Mouse (Mus musculus) E14TG2a.4 (cell line): ENCODE measurements around the gene Atrx.
"Not testable (repeated sequence)": the region's sequence is repeated elsewhere in the genome, so short reads cannot be mapped to it uniquely, and the experiment has no call there.

ENCODE experiments used
- H3K27me3 ChIP-seq: 2 replicates; pipeline ENCODE4 v1.6.1; 2014; ENCODE audit warnings: low read length, control low read depth; ENCODE audit not compliant: insufficient read depth
- H3K36me3 ChIP-seq: 2 replicates; pipeline ENCODE4 v1.6.1; 2014; ENCODE audit warnings: low read length, control low read depth; ENCODE audit not compliant: insufficient read depth
- H3K4me1 ChIP-seq: replicated peaks from 2 replicates; pipeline ENCODE4 v1.6.1; 2014; ENCODE audit warnings: low read depth, low read length, control low read depth
- H3K4me3 ChIP-seq: replicated peaks from 2 replicates; pipeline ENCODE4 v1.5.1; 2014; ENCODE audit warnings: mild to moderate bottlenecking, low read length
- H3K9me3 ChIP-seq: 2 replicates; pipeline ENCODE4 v1.6.1; 2014; ENCODE audit warnings: low read length, control low read depth
- CTCF ChIP-seq: conservative IDR thresholded peaks from 2 replicates; pipeline ENCODE4 v1.5.1; 2014; ENCODE audit warnings: low read length
- NANOG ChIP-seq: IDR thresholded peaks from 2 replicates; pipeline ENCODE4 v1.6.1; 2014; ENCODE audit warnings: borderline replicate concordance, low read length, mixed read lengths
- POU5F1 ChIP-seq: IDR thresholded peaks from 2 replicates; pipeline ENCODE4 v1.6.1; 2014; ENCODE audit warnings: low read length, borderline replicate concordance

Gene Atrx

DNA sequence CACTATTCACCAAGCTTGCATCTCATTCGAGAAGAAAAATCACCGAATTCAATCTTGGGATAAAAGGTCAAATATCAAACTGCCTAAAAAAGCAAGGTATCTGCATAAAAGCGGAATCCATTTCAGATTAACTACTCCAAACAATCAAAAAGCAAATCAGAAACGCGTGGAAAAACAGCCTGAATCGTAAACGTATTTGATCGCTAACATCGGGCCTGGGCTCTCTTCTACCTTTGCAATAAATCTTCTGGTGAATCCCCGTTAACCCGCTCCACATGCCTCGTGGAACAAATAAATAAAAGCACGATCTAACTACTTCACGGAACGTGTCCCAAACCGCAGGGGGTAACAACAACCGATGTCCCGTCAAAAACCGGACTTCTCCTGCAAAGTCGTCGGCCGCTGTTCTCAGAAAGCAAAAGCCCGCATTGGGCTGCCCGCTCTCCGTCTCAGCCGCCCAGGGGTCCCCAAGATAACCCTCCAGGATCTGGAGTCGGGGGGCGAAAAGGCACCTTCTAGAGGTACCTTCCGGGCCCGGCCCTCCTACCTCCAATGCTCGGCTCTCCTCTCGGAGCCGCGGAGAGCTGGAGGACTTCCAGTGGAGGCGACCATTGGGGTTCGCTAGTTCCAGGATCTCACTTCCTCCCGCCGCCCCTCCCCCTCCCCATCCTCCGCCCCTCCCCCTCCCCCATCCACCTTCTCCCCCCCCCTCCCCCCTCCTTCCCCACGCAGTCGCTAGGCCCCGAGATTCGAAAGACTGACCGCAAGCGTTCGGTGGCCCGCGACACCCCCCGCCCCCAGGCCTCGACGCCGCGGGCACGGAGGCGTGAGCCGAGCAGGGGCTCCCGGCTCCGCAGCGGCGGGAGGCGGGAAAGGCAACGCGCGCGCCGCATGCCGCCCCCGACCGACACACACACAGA lies 1.0 kb downstream of the Atrx start:
- Histone ChIP-seq H3K4me1 (peaks cover 22% of the 10 kb centered on the region), H3K4me3 (peak overlapping the region; percentile 85)
- TF ChIP-seq POU5F1, result no peak
- TF ChIP-seq CTCF, result no peak
- no peak for TF ChIP-seq NANOG

DNA sequence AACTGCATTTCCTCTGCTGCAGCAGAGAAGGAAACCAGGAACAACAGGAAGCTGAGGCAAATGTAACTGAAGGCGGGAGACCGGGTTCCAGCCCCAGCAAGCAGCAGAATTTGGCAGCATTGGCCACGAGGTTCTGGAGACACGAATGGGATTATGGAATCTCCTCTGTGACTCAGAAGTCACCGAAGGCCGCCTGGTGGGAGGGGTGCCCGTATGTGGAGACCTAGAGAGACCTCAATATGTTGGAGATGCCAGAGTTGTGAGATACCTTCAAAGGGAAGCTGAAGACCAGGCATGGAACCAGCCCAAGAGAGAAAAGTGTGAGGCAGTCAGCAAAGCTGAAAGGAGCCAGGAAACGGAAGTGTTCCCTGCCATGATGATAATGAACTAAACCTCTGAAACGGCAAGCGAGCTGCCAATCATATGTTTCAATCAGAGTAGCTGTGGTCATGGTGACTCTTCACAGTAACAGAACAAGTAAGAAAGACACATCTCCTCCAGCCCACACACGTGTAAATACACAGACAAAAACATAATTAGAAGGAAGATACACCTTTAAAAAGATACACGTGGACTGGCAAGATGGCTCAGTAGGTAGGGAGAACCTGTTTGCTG lies 3.0 kb downstream of the Atrx start:
- no peaks in the 10 kb centered on the region for H3K9me3 ChIP-seq
- H3K27me3 ChIP-seq, result no peaks in the 10 kb centered on the region
- H3K4me1 ChIP-seq, result peaks cover 22% of the 10 kb centered on the region
- TF ChIP-seq CTCF, result no peak
- TF ChIP-seq NANOG, result no peak
- TF ChIP-seq POU5F1, result no peak
- peak overlapping the region; percentile 80 for H3K4me3 ChIP-seq
- 0 out of 2 replicates have a peak, but pooled peaks cover 3% of the 10 kb centered on the region for H3K36me3 ChIP-seq

More for the DNA sequence above, 1.0 kb downstream of the Atrx start:
- H3K36me3 ChIP-seq, result 0 out of 2 replicates have a peak, but pooled peaks cover 3% of the 10 kb centered on the region
- H3K27me3 ChIP-seq, result no peaks in the 10 kb centered on the region
- no peaks in the 10 kb centered on the region for H3K9me3 ChIP-seq

DNA sequence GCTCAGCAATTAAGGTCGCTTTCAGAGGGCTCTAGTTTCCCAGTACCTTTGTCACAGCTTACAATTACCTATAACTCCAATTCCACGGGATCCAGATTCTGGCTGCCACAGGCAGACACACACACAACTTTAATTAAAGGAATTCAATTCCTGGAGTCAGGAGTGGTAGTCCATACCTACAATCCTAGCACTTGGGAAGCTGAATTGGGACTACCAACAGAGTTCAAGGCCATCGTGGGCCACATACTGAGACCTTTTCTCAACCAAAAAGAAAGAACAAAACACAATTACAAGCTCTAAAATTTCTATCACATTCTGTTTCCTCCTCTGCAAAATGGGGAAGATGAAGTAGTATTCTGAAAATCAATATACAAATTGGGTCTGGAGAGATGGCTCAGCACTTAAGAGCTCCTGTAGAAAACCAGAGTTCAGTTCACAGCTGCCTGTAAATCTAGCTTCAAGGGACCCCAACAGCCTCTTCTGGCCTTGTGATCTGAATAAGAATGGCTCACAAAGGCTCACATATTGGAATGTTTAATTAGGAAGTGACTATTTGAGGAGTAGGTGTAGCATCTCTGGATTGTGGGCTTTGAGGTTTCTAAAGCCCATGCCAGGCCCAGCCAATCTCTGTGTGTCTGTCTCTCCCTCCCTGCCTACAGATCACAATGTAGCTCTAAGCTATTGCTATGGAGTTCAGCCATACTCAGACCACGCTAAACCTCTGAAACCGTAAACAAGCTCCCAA lies 4.7 kb downstream of the Atrx start:
- TF ChIP-seq CTCF, result no peak
- TF ChIP-seq POU5F1, result no peak
- TF ChIP-seq NANOG, result peak; percentile 23; the same call in 1 of the 2 replicates
- no peaks in the 10 kb centered on the region for H3K27me3 ChIP-seq
- peaks cover 7% of the 10 kb centered on the region for H3K36me3 ChIP-seq
- H3K9me3 ChIP-seq, result no peaks in the 10 kb centered on the region
- H3K4me3 ChIP-seq, result no peak overlapping the region
- peaks cover 30% of the 10 kb centered on the region for H3K4me1 ChIP-seq

- TF ChIP-seq CTCF (no peak), POU5F1 (no peak)
- Histone ChIP-seq H3K4me1 (peaks cover 29% of the 10 kb centered on the region), H3K9me3 (no peaks in the 10 kb centered on the region), H3K4me3 (no peak overlapping the region), H3K36me3 (peaks cover 13% of the 10 kb centered on the region), H3K27me3 (no peaks in the 10 kb centered on the region)
Observed at GRCm38 (mm10) chrX:105923896-105924295, 5.3 kb downstream of the Atrx start.

DNA sequence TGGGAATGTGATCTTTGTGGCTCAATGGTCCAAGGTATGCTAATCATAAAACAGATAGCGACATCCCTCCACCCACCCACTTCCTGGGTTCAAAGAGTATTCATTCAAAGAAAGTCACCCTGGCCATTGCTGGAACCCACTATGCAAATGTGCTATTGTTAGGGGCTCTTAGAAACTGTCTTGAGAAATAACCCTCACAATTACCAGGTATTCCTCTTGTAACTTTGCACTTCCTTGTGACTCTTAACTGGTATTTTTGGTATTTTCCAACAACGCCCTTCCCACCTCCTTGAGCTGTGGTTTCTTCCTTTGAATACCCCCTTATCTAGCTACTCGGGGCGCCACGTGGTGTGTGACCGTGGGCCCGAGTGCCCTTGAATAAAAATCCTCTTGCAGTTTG lies 6.2 kb downstream of the Atrx start:
- Histone ChIP-seq H3K36me3 (peaks cover 17% of the 10 kb centered on the region), H3K4me1 (peaks cover 29% of the 10 kb centered on the region)
- not testable (repeated sequence) for H3K9me3 ChIP-seq, H3K4me3 ChIP-seq, H3K27me3 ChIP-seq

- H3K9me3 ChIP-seq, result no peaks in the 10 kb centered on the region
- H3K4me1 ChIP-seq, result peaks cover 29% of the 10 kb centered on the region; the same call in 1 of the 2 replicates
- no peaks in the 10 kb centered on the region for H3K27me3 ChIP-seq
- H3K4me3 ChIP-seq, result no peak overlapping the region
- TF ChIP-seq NANOG (no peak), POU5F1 (no peak), CTCF (peak; percentile 24)
- peaks cover 17% of the 10 kb centered on the region for H3K36me3 ChIP-seq
Observed at GRCm38 (mm10) chrX:105921421-105921820, 7.8 kb downstream of the Atrx start.

DNA sequence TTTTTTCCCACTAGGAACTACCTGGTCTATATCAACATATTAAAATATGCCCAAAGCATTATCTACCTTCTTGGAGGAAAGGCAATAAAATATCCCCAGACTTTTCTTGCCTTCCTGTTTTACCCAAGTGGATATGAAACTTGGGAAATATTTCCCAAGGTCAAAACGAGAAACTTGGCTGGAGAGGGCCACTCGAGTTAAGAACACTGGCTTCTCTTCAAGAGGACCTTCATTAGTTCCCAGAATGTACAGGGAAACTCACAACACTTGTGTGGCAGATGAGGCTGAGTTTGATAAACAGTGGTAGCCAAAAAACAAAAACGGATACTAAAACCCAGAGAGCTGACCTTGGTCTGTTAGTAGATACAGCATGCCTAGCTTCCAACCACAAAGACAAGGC lies 17.5 kb downstream of the Atrx start:
- TF ChIP-seq CTCF (no peak), POU5F1 (no peak), NANOG (no peak)

DNA sequence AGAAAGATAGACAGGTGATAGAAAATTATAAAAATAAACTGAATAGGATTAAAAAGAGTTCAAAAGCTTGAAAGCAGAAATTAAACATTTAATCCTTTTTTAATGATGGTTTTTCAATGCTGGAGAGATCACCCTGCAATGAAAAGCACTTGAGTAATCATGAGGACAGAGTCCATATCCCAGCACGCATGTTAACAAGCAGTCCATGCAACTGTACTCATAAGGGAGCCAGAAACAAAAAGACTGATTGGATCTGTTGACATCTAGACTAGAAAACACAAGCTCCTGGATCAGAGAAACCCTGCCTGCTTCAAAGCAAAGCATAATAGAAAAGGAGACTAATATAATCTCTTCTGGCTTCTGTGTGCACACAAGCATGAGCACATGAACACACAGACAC lies 27.6 kb downstream of the Atrx start:
- Histone ChIP-seq H3K9me3 (no peaks in the 10 kb centered on the region), H3K36me3 (peaks cover 11% of the 10 kb centered on the region; the same call in 1 of the 2 replicates), H3K27me3 (no peaks in the 10 kb centered on the region), H3K4me1 (peaks cover 21% of the 10 kb centered on the region), H3K4me3 (no peak overlapping the region)
- TF ChIP-seq POU5F1, result no peak
- no peak for TF ChIP-seq CTCF
- TF ChIP-seq NANOG, result no peak

More for the DNA sequence above, 17.5 kb downstream of the Atrx start:
- H3K27me3 ChIP-seq, result no peaks in the 10 kb centered on the region
- 0 out of 2 replicates have a peak overlapping the region, but pooled peaks have one; percentile 10 for H3K4me3 ChIP-seq
- H3K9me3 ChIP-seq, result no peaks in the 10 kb centered on the region
- peaks cover 44% of the 10 kb centered on the region for H3K4me1 ChIP-seq
- H3K36me3 ChIP-seq, result peaks cover 17% of the 10 kb centered on the region
